26 mouse cellular contexts compared by ENCODE assay signal in the genomic region with DNA sequence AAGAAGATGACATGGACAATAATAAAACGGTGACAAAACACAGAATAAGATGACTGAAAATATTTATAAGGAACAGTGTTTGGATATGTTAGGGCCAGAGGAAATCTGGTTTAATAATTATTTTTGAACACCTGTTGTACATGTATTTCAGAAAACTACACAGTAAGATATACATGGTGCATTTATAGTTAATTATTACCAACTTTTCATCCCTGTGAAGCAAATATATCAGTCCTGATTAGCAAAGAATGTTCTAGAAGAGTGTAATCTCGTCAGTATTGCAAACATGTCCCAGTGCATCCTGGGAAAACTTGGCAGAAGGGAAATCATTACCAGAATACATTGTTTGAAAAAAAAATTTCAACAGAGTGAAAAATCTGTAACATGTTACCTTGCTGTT.
DNase-seq lines count a peak whose midpoint lies in the region; ATAC-seq and TF ChIP-seq lines count a peak whose summit lies in the region.
"Had no signal": no experiment of that assay in that cellular context is flagged by ENCODE, and none has a peak within 500 bp of the region (broad histone marks: within the 10 kb centered on the region; RNA-seq: fewer than 3 reads in every experiment).

No protein-coding gene starts in this region.

- no peak overlapping the region for H3K4me3 ChIP-seq in intestine, embryonic 15.5 days (replicated peaks)
- H3K4me3 ChIP-seq in intestine, postnatal 0 days (ENCODE audit: low read depth, low read length): no peak overlapping the region
- H3K4me3 ChIP-seq in stomach, postnatal 0 days (ENCODE audit: low read depth, low read length): no peak overlapping the region
- H3K4me3 ChIP-seq: embryonic facial prominence, embryonic 10.5 days; embryonic facial prominence, embryonic 12.5 days; erythroblast, embryonic 14.5 days; forebrain, embryonic 10.5 days; forebrain, embryonic 12.5 days; forebrain, embryonic 15.5 days had no signal

- H3K27ac ChIP-seq in intestine, embryonic 15.5 days: no peak overlapping the region
- no peak overlapping the region for H3K27ac ChIP-seq in intestine, postnatal 0 days (ENCODE audit: low read depth, low read length)
- no peak overlapping the region for H3K27ac ChIP-seq in stomach, postnatal 0 days (replicated peaks)
- H3K27ac ChIP-seq: embryonic facial prominence, embryonic 10.5 days; embryonic facial prominence, embryonic 12.5 days; forebrain, embryonic 10.5 days; forebrain, embryonic 12.5 days; forebrain, embryonic 15.5 days had no signal

- no peaks in the 10 kb centered on the region for H3K4me1 ChIP-seq in intestine, embryonic 15.5 days (replicated peaks)
- no peaks in the 10 kb centered on the region for H3K4me1 ChIP-seq in intestine, postnatal 0 days (replicated peaks; ENCODE audit: control insufficient read depth, insufficient read depth, low read length)
- no peaks in the 10 kb centered on the region for H3K4me1 ChIP-seq in stomach, postnatal 0 days (replicated peaks; ENCODE audit: control insufficient read depth, insufficient read depth)
- H3K4me1 ChIP-seq: embryonic facial prominence, embryonic 10.5 days; embryonic facial prominence, embryonic 12.5 days; forebrain, embryonic 10.5 days; forebrain, embryonic 12.5 days; forebrain, embryonic 15.5 days had no signal

- H3K27me3 ChIP-seq in intestine, embryonic 15.5 days (replicated peaks): no peaks in the 10 kb centered on the region
- H3K27me3 ChIP-seq in intestine, postnatal 0 days (replicated peaks; ENCODE audit: control insufficient read depth, insufficient read depth, low read length): no peaks in the 10 kb centered on the region
- H3K27me3 ChIP-seq in stomach, postnatal 0 days (ENCODE audit: control insufficient read depth, insufficient read depth, low read length): no peaks in the 10 kb centered on the region
- H3K27me3 ChIP-seq: CH12.LX; embryonic facial prominence, embryonic 12.5 days; forebrain, embryonic 12.5 days; forebrain, embryonic 15.5 days had no signal

- no peak overlapping the region for H3K9ac ChIP-seq in intestine, embryonic 15.5 days
- H3K9ac ChIP-seq in intestine, postnatal 0 days (ENCODE audit: low read depth, low read length): no peak overlapping the region
- H3K9ac ChIP-seq in stomach, postnatal 0 days (ENCODE audit: low read length): no peak overlapping the region
- H3K9ac ChIP-seq: embryonic facial prominence, embryonic 12.5 days; forebrain, embryonic 12.5 days; forebrain, embryonic 15.5 days; forebrain, postnatal 0 days had no signal

- no peak overlapping the region for H3K4me2 ChIP-seq in intestine, embryonic 15.5 days (replicated peaks)
- H3K4me2 ChIP-seq in intestine, postnatal 0 days (replicated peaks; ENCODE audit: low read depth): no peak overlapping the region
- H3K4me2 ChIP-seq in stomach, postnatal 0 days (replicated peaks; ENCODE audit: low read depth): no peak overlapping the region
- H3K4me2 ChIP-seq: embryonic facial prominence, embryonic 12.5 days; forebrain, embryonic 12.5 days; forebrain, embryonic 15.5 days had no signal

- WGBS in intestine, embryonic 15.5 days: 49% methylated on average over 2 of the region's 2 CpGs
- WGBS in intestine, postnatal 0 days: 50% methylated on average over 2 of the region's 2 CpGs
- WGBS in stomach, postnatal 0 days: 43% methylated on average over 2 of the region's 2 CpGs

- peak; percentile 78; the same call in 1 of the 2 replicates for ATAC-seq in intestine, embryonic 15.5 days
- ATAC-seq in intestine, postnatal 0 days: 0 out of 2 replicates have a peak, but pooled peaks have one; percentile 53
- peak; percentile 57; the same call in 1 of the 2 replicates for ATAC-seq in stomach, postnatal 0 days (ENCODE audit: low FRiP score, low TSS enrichment)
- ATAC-seq: activated CD4-positive, CD25-positive, alpha-beta regulatory T cell, adult 4 months; CD4-positive, CD25-positive, alpha-beta regulatory T cell, adult 4 months; forebrain, embryonic 15.5 days; forebrain, postnatal 0 days; Patski had no signal

- no peak for TF ChIP-seq CTCF in intestine, postnatal 0 days (IDR thresholded peaks at IDR 0.05; ENCODE audit: low read depth)
- TF ChIP-seq CTCF in stomach, postnatal 0 days (IDR thresholded peaks at IDR 0.05; ENCODE audit: low read depth): no peak

- H3K9me3 ChIP-seq in intestine, embryonic 15.5 days: no peaks in the 10 kb centered on the region
- no peaks in the 10 kb centered on the region for H3K9me3 ChIP-seq in intestine, postnatal 0 days (ENCODE audit: control insufficient read depth)
- no peaks in the 10 kb centered on the region for H3K9me3 ChIP-seq in stomach, postnatal 0 days (ENCODE audit: control insufficient read depth, low read length)
- H3K9me3 ChIP-seq: embryonic facial prominence, embryonic 10.5 days; embryonic facial prominence, embryonic 12.5 days; forebrain, embryonic 10.5 days; forebrain, embryonic 12.5 days; forebrain, embryonic 15.5 days had no signal

- TF ChIP-seq EP300 in stomach, postnatal 0 days (optimal IDR thresholded peaks at IDR 0.05): no peak

- H3K36me3 ChIP-seq in intestine, embryonic 15.5 days: no peaks in the 10 kb centered on the region
- H3K36me3 ChIP-seq in intestine, postnatal 0 days (ENCODE audit: control insufficient read depth, insufficient read depth): no peaks in the 10 kb centered on the region
- H3K36me3 ChIP-seq in stomach, postnatal 0 days (ENCODE audit: control insufficient read depth, insufficient read depth, low read length): no peaks in the 10 kb centered on the region
- H3K36me3 ChIP-seq: embryonic facial prominence, embryonic 10.5 days; embryonic facial prominence, embryonic 12.5 days; forebrain, embryonic 10.5 days; forebrain, embryonic 12.5 days; forebrain, embryonic 15.5 days; G1E had no signal

- no peak for DNase-seq in stomach, postnatal 0 days (ENCODE audit: low spot score)
- no peak for DNase-seq in right cerebral cortex, postnatal 36 days (ENCODE audit: low spot score in 2 of 2)
- no peak for DNase-seq in spleen, postnatal 36 days (ENCODE audit: low spot score in 2 of 2)
- DNase-seq: adrenal gland, adult 8-10 months; adrenal gland, postnatal 14 days; adrenal gland, postnatal 36 days; B cell, adult 2 months; cerebellum, adult 11-12 months; cerebellum, adult 2 months; cerebellum, adult 9-10 months; cerebellum, postnatal 10 days; cerebellum, postnatal 25 days; forebrain, postnatal 0 days had no signal
